Mouse (Mus musculus) forebrain, postnatal 0 days (tissue): ENCODE data around the gene 1700003F12Rik. TPM values are rescaled to one million over a fixed set of nuclear protein-coding genes. Genes with fewer than 3 reads are reported as not detected.

ENCODE experiments used
- ATAC-seq: fragments of 200-750 bp; cut with Nextera tagmentation; 2 replicates; pipeline ENCODE4 v1.8.0; 2017; ENCODE audit warnings: mild to moderate bottlenecking, moderate library complexity
- DNase-seq: peaks from one replicate; pipeline ENCODE4 v3.0.0-alpha.2; 2015
- H3K27ac ChIP-seq: fragments of 300-500 bp; sonication (generic); 2 replicates; pipeline ENCODE4 v1.5.1; 2014; ENCODE audit warnings: low read depth, mild to moderate bottlenecking, antibody characterized with exemption, low read length, moderate library complexity, mixed read lengths
- H3K27me3 ChIP-seq: fragments of 300-500 bp; sonication (generic); 2 replicates; pipeline ENCODE4 v1.6.1; 2014; ENCODE audit warnings: mild to moderate bottlenecking, low read length, mixed read lengths; ENCODE audit not compliant: insufficient read depth
- H3K36me3 ChIP-seq: fragments of 300-500 bp; sonication (generic); 2 replicates; pipeline ENCODE4 v1.6.1; 2014; ENCODE audit warnings: mild to moderate bottlenecking, moderate library complexity; ENCODE audit not compliant: insufficient read depth
- H3K4me1 ChIP-seq: fragments of 300-500 bp; sonication (generic); 2 replicates; pipeline ENCODE4 v1.6.1; 2014; ENCODE audit warnings: antibody characterized with exemption; ENCODE audit not compliant: insufficient read depth
- H3K4me2 ChIP-seq: fragments of 300-500 bp; sonication (generic); 2 replicates; pipeline ENCODE4 v1.6.1; 2014; ENCODE audit warnings: low read depth, mild to moderate bottlenecking, moderate library complexity
- H3K4me3 ChIP-seq: fragments of 300-500 bp; sonication (generic); 2 replicates; pipeline ENCODE4 v1.5.1; 2014; ENCODE audit warnings: low read depth, low read length, mixed read lengths
- H3K9ac ChIP-seq: fragments of 300-500 bp; sonication (generic); 2 replicates; pipeline ENCODE4 v1.6.1; 2014; ENCODE audit warnings: mild to moderate bottlenecking
- H3K9me3 ChIP-seq: fragments of 300-500 bp; sonication (generic); 2 replicates; pipeline ENCODE4 v1.6.1; 2016; ENCODE audit warnings: low read length
- CTCF ChIP-seq: sonication (generic); IDR thresholded peaks from 2 replicates; pipeline ENCODE4 v1.5.1; 2016; ENCODE audit warnings: antibody characterized with exemption, control low read depth, low read depth
- WGBS: fragments of 180-500 bp; shearing (Covaris S2); extraction: QIAGEN DNeasy Blood & Tissue Kit; methylation state at CpG from one replicate; pipeline ENCODE4 v1.1.7; 2014; 5-methylcytosine and 5-hydroxymethylcytosine counted together
- polyA plus RNA-seq: library from polyadenylated mRNA; unstranded; fragments of >200 nt; fragmentation: Nextera tagmentation; extraction: Ambion mirVana; gene quantifications from 2 replicates; pipeline ENCODE4 v1.2.1, GENCODE M21; 2015
- total RNA-seq: library from RNA; depleted of rRNA; stranded (reverse); fragments of >200 nt; gene quantifications from 2 replicates; pipeline ENCODE4 v1.2.3, GENCODE M21; 2014

Gene 1700003F12Rik
- total and polyA plus RNA-seq, 2 experiments from 2014 or later: 1.7 to 2.8 TPM

- H3K9me3 ChIP-seq: no peaks in the 10 kb centered on the region
- ATAC-seq (no peak), DNase-seq (no peak)
- H3K27me3 ChIP-seq: no peaks in the 10 kb centered on the region
- H3K4me3 ChIP-seq: no peak overlapping the region
- no peak overlapping the region for H3K9ac ChIP-seq
- 53% methylated on average over 3 of the region's 3 CpGs for WGBS
- TF ChIP-seq CTCF: no peak
- no peak overlapping the region for H3K4me2 ChIP-seq
- no peak overlapping the region for H3K27ac ChIP-seq
- no peaks in the 10 kb centered on the region for H3K36me3 ChIP-seq
- H3K4me1 ChIP-seq: peaks cover 16% of the 10 kb centered on the region; the same call in 1 of the 2 replicates
These were observed 1.8 kb downstream of the 1700003F12Rik start for GRCm38 (mm10) chr2:154548688-154549087.

- Histone ChIP-seq H3K9me3 (no peaks in the 10 kb centered on the region), H3K27ac (0 out of 2 replicates have a peak overlapping the region, but pooled peaks have one; percentile 15), H3K9ac (peak overlapping the region; percentile 51), H3K36me3 (no peaks in the 10 kb centered on the region), H3K27me3 (no peaks in the 10 kb centered on the region), H3K4me2 (peak overlapping the region; percentile 84), H3K4me3 (peak overlapping the region; percentile 35), H3K4me1 (peaks cover 16% of the 10 kb centered on the region; the same call in 1 of the 2 replicates)
- DNase-seq (peak; percentile 78), ATAC-seq (peak; percentile 61)
- WGBS: 8% methylated on average over 48 of the region's 48 CpGs
- no peak for TF ChIP-seq CTCF
These were observed 2.4 kb downstream of the 1700003F12Rik start for GRCm38 (mm10) chr2:154549127-154549885.

- peaks cover 16% of the 10 kb centered on the region; the same call in 1 of the 2 replicates for H3K4me1 ChIP-seq
- H3K36me3 ChIP-seq: no peaks in the 10 kb centered on the region
- no peaks in the 10 kb centered on the region for H3K9me3 ChIP-seq
- DNase-seq: no peak
- ATAC-seq: no peak
- H3K9ac ChIP-seq: peak overlapping the region; percentile 51
- TF ChIP-seq CTCF: peak; percentile 46
- H3K4me3 ChIP-seq: peak overlapping the region; percentile 35
- no peak overlapping the region for H3K27ac ChIP-seq
- WGBS: 15% methylated on average over 20 of the region's 20 CpGs
- H3K4me2 ChIP-seq: peak overlapping the region; percentile 84
- H3K27me3 ChIP-seq: no peaks in the 10 kb centered on the region
These were observed 3.0 kb downstream of the 1700003F12Rik start for GRCm38 (mm10) chr2:154549886-154550189.

GRCm38 (mm10) chr2:154550937-154551336 lies 4.1 kb downstream of the 1700003F12Rik start:
- WGBS: 69% methylated on average over 2 of the region's 2 CpGs
- Histone ChIP-seq H3K27ac (no peak overlapping the region), H3K9ac (no peak overlapping the region), H3K4me2 (no peak overlapping the region), H3K9me3 (no peaks in the 10 kb centered on the region), H3K36me3 (no peaks in the 10 kb centered on the region), H3K27me3 (no peaks in the 10 kb centered on the region), H3K4me1 (peaks cover 16% of the 10 kb centered on the region; the same call in 1 of the 2 replicates), H3K4me3 (no peak overlapping the region)
- TF ChIP-seq CTCF: no peak
- ATAC-seq (no peak), DNase-seq (no peak)

GRCm38 (mm10) chr2:154551476-154551875 lies 4.6 kb downstream of the 1700003F12Rik start, which contains the start of gene Actl10:
TSS of gene Actl10 (plus strand) at chr2:154551776.
- Histone ChIP-seq H3K9ac (no peak within 1 kb of the TSS; the same call in 1 of the 2 replicates), H3K9me3 (no peaks in the 10 kb centered on the region), H3K4me1 (peaks cover 16% of the 10 kb centered on the region; the same call in 1 of the 2 replicates), H3K36me3 (no peaks in the 10 kb centered on the region), H3K27ac (0 out of 2 replicates have a peak within 1 kb of the TSS, but pooled peaks have one; percentile 15), H3K4me3 (0 out of 2 replicates have a peak within 1 kb of the TSS, but pooled peaks have one; percentile 5), H3K27me3 (no peaks in the 10 kb centered on the region), H3K4me2 (peak within 1 kb of the TSS; percentile 43)
- no peak for TF ChIP-seq CTCF
- WGBS: 87% methylated on average over 4 of the region's 4 CpGs
- no peak for DNase-seq
- no peak for ATAC-seq

- WGBS: 39% methylated on average over 21 of the region's 21 CpGs
- H3K27me3 ChIP-seq: no peaks in the 10 kb centered on the region
- peak overlapping the region; percentile 43 for H3K4me2 ChIP-seq
- no peak overlapping the region for H3K4me3 ChIP-seq
- no peak for DNase-seq
- H3K9ac ChIP-seq: no peak overlapping the region; the same call in 1 of the 2 replicates
- no peaks in the 10 kb centered on the region for H3K9me3 ChIP-seq
- peaks cover 16% of the 10 kb centered on the region for H3K4me1 ChIP-seq
- no peak for TF ChIP-seq CTCF
- ATAC-seq: no peak; the same call in 1 of the 2 replicates
- H3K27ac ChIP-seq: 0 out of 2 replicates have a peak overlapping the region, but pooled peaks have one; percentile 15
- no peaks in the 10 kb centered on the region for H3K36me3 ChIP-seq
These were observed 5.0 kb downstream of the 1700003F12Rik start for GRCm38 (mm10) chr2:154551927-154552326.

GRCm38 (mm10) chr2:154552424-154552907 lies 5.6 kb downstream of the 1700003F12Rik start:
- H3K27me3 ChIP-seq: no peaks in the 10 kb centered on the region
- H3K9ac ChIP-seq: no peak overlapping the region; the same call in 1 of the 2 replicates
- 0 out of 2 replicates have a peak overlapping the region, but pooled peaks have one; percentile 5 for H3K4me3 ChIP-seq
- 11% methylated on average over 27 of the region's 27 CpGs for WGBS
- no peaks in the 10 kb centered on the region for H3K9me3 ChIP-seq
- H3K27ac ChIP-seq: no peak overlapping the region
- ATAC-seq (peak; percentile 80), DNase-seq (peak; percentile 80)
- peak; percentile 75 for TF ChIP-seq CTCF
- peaks cover 21% of the 10 kb centered on the region for H3K4me1 ChIP-seq
- H3K4me2 ChIP-seq: peak overlapping the region; percentile 43
- H3K36me3 ChIP-seq: no peaks in the 10 kb centered on the region
